Mouse (Mus musculus): ENCODE data around the gene Ostm1.

DNA sequence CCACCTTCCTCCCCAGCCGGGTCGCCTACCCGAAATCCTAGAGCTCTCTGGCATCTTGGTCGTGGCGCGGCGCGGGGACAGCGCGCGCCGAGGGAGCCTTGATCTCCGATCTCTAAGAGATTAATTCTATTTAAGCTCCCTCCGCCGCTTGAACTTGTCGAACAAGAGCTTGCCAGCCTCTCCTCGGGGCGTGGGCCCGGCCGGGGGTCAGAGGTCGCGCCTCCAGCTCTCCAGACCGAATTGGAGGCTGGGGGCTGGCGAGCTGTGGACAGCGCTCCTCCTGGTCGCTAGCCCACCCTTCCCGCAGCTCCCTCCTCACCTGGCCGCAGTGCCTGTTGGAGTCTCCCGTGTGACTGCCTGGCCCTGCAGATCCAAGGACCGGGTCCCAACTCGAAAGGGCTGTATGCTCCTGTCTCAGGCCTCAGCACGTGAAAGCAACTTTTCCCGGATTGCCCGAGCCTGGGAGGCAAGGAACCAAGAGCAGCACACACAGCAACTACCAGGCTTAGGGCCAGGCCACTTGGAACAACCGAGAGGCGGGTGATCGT is 888 bp downstream of the Ostm1 start:
- TF ChIP-seq CTCF (IDR thresholded peaks at IDR 0.05; ENCODE audit: borderline replicate concordance, insufficient read depth, low read depth, low read length) (no peak), POLR2A (IDR thresholded peaks at IDR 0.05; ENCODE audit: borderline replicate concordance, insufficient read depth, low read length) (no peak)

Data from cerebellum, adult 2 months (tissue).